Comparison of ENCODE assay signal across 17 mouse cellular contexts in the genomic region with DNA sequence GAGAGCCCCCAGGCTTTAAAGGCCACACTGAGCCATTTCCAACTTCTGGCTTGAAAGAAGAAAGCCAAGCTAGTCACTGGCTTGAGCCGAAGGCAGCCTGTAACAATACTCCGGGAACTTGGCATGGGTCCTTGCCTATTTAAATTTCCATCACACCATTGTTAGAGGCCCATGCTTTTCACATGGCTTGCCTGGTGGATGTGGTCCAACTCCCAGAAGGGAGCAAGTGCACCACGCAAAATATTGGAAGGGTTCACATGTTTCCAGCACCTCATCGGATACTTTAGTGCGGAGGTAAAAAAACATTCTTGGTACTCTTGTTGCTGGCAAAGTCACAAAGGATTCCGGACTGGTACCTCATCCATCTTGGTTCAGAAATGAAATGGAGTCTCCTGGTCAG.
A peak's percentile ranks its signal among the peaks of the same experiment; 100 is the strongest.
DNase-seq lines count a peak whose midpoint lies in the region; ATAC-seq and TF ChIP-seq lines count a peak whose summit lies in the region.
"Had no signal": no experiment of that assay in that cellular context is flagged by ENCODE, and none has a peak within 500 bp of the region (broad histone marks: within the 10 kb centered on the region; RNA-seq: fewer than 3 reads in every experiment).

No protein-coding gene starts in this region.

- intact Hi-C loops in left cerebral cortex, postnatal 4 days (cut with DNase I), result no loop called here
- intact Hi-C loops in left cerebral cortex, postnatal 10 days (cut with DNase I), result no loop called here

- peaks cover 27% of the 10 kb centered on the region for H3K4me1 ChIP-seq in forebrain, embryonic 15.5 days
- peaks cover 15% of the 10 kb centered on the region; the same call in 1 of the 2 replicates for H3K4me1 ChIP-seq in forebrain, embryonic 10.5 days
- H3K4me1 ChIP-seq in embryonic fibroblast, embryonic 13.5 days (ENCODE audit: control insufficient read depth, insufficient read depth, low read length), result peaks cover 14% of the 10 kb centered on the region
- H3K4me1 ChIP-seq: heart, embryonic 10.5 days; lung, embryonic 15.5 days had no signal

- ATAC-seq in forebrain, embryonic 15.5 days (replicated peaks), result peak; percentile 27; the same call in 1 of the 2 replicates
- ATAC-seq: intestine, postnatal 0 days; midbrain, embryonic 13.5 days had no signal

- TF ChIP-seq CTCF in embryonic fibroblast, embryonic 13.5 days (IDR thresholded peaks at IDR 0.05; ENCODE audit: borderline replicate concordance, insufficient read depth, low read length), result no peak

- no peak for TF ChIP-seq POLR2A in embryonic fibroblast, embryonic 13.5 days (IDR thresholded peaks at IDR 0.05; ENCODE audit: low read depth, low read length)

- no peak overlapping the region for H3K27ac ChIP-seq in forebrain, embryonic 15.5 days (replicated peaks)
- H3K27ac ChIP-seq in forebrain, embryonic 10.5 days, result no peak overlapping the region
- H3K27ac ChIP-seq in embryonic fibroblast, embryonic 13.5 days (ENCODE audit: insufficient read depth, low read length), result peak overlapping the region; percentile 79
- H3K27ac ChIP-seq: heart, embryonic 10.5 days; lung, embryonic 15.5 days; midbrain, embryonic 13.5 days had no signal

- peaks cover 49% of the 10 kb centered on the region for H3K27me3 ChIP-seq in forebrain, embryonic 15.5 days
- H3K27me3 ChIP-seq in forebrain, embryonic 10.5 days (ENCODE audit: poor library complexity, severe bottlenecking), result peaks cover 36% of the 10 kb centered on the region; the same call in 1 of the 2 replicates
- H3K27me3 ChIP-seq: lung, embryonic 15.5 days had no signal

- no peaks in the 10 kb centered on the region for H3K9me3 ChIP-seq in forebrain, embryonic 15.5 days
- H3K9me3 ChIP-seq in forebrain, embryonic 10.5 days, result no peaks in the 10 kb centered on the region
- H3K9me3 ChIP-seq: heart, embryonic 10.5 days; lung, embryonic 15.5 days; midbrain, embryonic 13.5 days had no signal

- H3K36me3 ChIP-seq in forebrain, embryonic 15.5 days, result no peaks in the 10 kb centered on the region
- H3K36me3 ChIP-seq in forebrain, embryonic 10.5 days (replicated peaks), result no peaks in the 10 kb centered on the region
- H3K36me3 ChIP-seq: G1E; heart, embryonic 10.5 days; lung, embryonic 15.5 days; midbrain, embryonic 13.5 days had no signal

- WGBS in forebrain, embryonic 15.5 days, result 39% methylated on average over 6 of the region's 6 CpGs
- 91% methylated on average over 6 of the region's 6 CpGs for WGBS in forebrain, embryonic 10.5 days

- H3K4me2 ChIP-seq in forebrain, embryonic 15.5 days (replicated peaks), result no peak overlapping the region
- H3K4me2 ChIP-seq: lung, embryonic 15.5 days; midbrain, embryonic 13.5 days had no signal

- H3K9ac ChIP-seq in forebrain, embryonic 15.5 days (replicated peaks), result no peak overlapping the region
- H3K9ac ChIP-seq: lung, embryonic 15.5 days; midbrain, embryonic 13.5 days had no signal

- H3K4me3 ChIP-seq in forebrain, embryonic 15.5 days, result no peak overlapping the region
- no peak overlapping the region for H3K4me3 ChIP-seq in forebrain, embryonic 10.5 days
- H3K4me3 ChIP-seq in embryonic fibroblast, embryonic 13.5 days (ENCODE audit: insufficient read depth, low read length), result no peak overlapping the region
- H3K4me3 ChIP-seq: heart, embryonic 10.5 days; lung, embryonic 15.5 days; midbrain, embryonic 13.5 days had no signal

- DNase-seq in forebrain, embryonic 10.5 days (ENCODE audit: extremely low spot score, low spot score), result no peak
- DNase-seq in left cerebral cortex, postnatal 4 days, result peak; percentile 32
- no peak for DNase-seq in left cerebral cortex, postnatal 10 days (ENCODE audit: extremely low spot score in 1 of 2, low spot score in 2 of 2)
- peak; percentile 68 for DNase-seq in 3T3-L1 (ENCODE audit: low read depth, low spot score)
- no peak for DNase-seq in thymus, postnatal 0 days (ENCODE audit: low spot score)
- DNase-seq: adrenal gland, postnatal 14 days; kidney, postnatal 36 days; liver; spleen, adult 18-20 months; thymus, postnatal 4 days had no signal

Comparison
In these comparisons a context has a peak if more than half of its experiments do, and no peak if none do; other contexts are left out.
1. DNase-seq: peak in left cerebral cortex, postnatal 4 days (single experiment) and 3T3-L1 (single experiment); none in forebrain, embryonic 10.5 days (single experiment), left cerebral cortex, postnatal 10 days (0 of 2) and thymus, postnatal 0 days (single experiment).